Mouse (Mus musculus): Measurements from ENCODE around the gene Mxd3. TPM values are rescaled to one million over a fixed set of nuclear protein-coding genes. Genes with fewer than 3 reads are reported as not detected.

The Mxd3 gene
- polyA plus RNA-seq, 1 experiment, result 2.7 TPM

DNA sequence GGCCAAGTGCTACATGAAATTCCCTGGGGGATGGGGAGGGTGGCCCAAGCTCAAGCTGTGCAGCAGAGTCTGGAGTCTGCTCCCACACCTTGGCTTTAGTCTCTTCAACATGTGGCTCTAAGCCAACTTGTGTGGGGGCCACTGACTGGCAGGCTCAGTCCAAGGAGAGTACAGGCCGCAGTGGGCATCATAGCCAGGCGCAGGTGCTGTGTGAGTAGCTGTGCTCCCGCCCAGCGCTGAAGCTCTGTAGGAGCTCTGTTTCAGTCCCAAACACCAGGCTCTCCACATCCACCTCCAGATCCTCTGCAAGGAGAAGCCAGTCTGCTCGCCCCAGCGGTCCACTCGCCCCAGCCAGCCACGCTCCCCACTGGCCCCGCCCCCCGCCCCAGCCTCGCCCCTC lies 4.0 kb downstream of the Mxd3 start:
- TF ChIP-seq POLR2A (IDR thresholded peaks at IDR 0.05; ENCODE audit: borderline replicate concordance, extremely low read depth, low read depth, low read length), result no peak
- no peak for TF ChIP-seq CTCF (IDR thresholded peaks at IDR 0.05; ENCODE audit: insufficient read depth, low read length)
- H3K4me1 ChIP-seq (ENCODE audit: control insufficient read depth, insufficient read depth, low read length), result peaks cover 17% of the 10 kb centered on the region
- WGBS, result 82% methylated on average over 11 of the region's 11 CpGs
- no peak for DNase-seq
- no peak overlapping the region for H3K4me3 ChIP-seq (replicated peaks; ENCODE audit: extremely low read depth, low read depth, low read length)

DNA sequence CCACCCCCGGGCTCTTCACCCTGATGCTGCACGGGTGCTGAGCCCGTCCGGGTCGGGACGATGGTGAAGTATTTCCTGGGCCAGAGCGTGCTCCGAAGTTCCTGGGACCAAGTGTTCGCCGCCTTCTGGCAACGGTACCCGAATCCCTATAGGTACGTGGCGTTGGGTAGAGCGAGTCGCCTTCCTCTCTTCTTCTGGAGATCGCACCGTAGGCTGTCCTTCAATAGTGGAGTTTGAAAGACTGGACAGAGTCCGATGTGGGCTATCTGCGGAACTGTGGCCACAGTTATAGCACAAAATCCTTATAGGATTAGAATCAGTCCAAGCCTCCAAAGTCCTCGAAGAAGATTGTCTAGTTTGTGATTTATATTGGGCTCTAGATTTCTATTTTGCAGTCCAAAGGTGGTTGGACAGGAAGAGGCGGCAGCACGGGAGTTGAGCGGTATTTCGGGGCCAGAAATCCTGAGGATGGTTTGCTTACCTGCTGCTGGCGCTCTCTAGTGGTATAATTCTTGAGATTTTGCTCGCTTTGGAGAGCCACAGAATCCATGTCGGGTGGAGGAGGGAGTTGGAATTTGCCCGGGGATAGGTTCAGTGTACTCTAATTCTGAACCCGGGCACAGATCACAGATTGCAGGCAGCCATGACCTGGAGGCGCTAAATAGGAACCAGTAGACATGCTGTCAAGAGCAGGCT lies 7.3 kb downstream of the Mxd3 start:
- under 1% methylated on average over 31 of the region's 31 CpGs for WGBS
- TF ChIP-seq CTCF (IDR thresholded peaks at IDR 0.05; ENCODE audit: insufficient read depth, low read length) (0 out of 2 replicates have a peak, but pooled peaks have one; percentile 11), POLR2A (IDR thresholded peaks at IDR 0.05; ENCODE audit: borderline replicate concordance, extremely low read depth, low read depth, low read length) (no peak)
- H3K4me3 ChIP-seq (replicated peaks; ENCODE audit: extremely low read depth, low read depth, low read length), result peak overlapping the region; percentile 92
- DNase-seq, result no peak
- peaks cover 12% of the 10 kb centered on the region for H3K4me1 ChIP-seq (ENCODE audit: control insufficient read depth, insufficient read depth, low read length)

DNA sequence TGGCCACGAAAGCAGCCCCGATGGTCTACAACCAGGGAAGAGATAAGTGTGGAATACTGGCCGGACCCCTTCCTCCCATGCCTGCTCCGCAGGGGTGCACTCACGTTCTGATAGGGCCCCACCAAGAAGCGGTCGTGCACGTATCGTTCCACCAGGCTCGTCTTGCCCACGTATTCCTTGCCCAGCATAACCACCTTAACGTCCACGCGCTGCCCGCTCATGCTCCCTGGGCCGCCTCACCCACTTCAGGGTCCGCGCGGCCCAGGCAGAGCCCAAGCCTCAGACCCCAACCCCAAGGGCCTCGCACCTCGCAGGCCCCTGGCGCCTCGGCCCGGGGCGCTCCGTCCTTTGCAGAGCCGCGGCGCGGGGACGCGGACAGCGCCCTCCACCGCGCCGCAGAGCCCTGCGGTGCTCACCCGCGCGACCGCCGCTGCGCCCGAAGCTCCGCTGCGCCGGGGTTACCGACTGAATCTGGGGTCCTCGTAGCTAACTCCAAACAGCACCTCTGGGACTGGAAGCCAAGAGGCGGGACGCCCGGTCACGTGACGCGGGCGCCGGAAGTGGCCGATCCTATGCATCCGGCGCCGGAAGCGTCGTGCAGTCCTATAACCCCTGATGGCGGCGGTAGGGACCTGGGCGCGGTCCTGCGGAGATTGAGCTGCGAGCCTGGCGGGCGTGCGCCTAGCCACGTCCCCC lies 8.0 kb downstream of the Mxd3 start, which contains the start of gene Rab24:
TSS of gene Rab24 (minus strand) at position 513 of the 696 bp plus-strand sequence.
- WGBS, result under 1% methylated on average over 73 of the region's 73 CpGs
- peak; percentile 74; the same call in 1 of the 2 replicates for TF ChIP-seq POLR2A (IDR thresholded peaks at IDR 0.05; ENCODE audit: borderline replicate concordance, extremely low read depth, low read depth, low read length)
- TF ChIP-seq CTCF (IDR thresholded peaks at IDR 0.05; ENCODE audit: insufficient read depth, low read length), result no peak
- Histone ChIP-seq H3K4me3 (replicated peaks; ENCODE audit: extremely low read depth, low read depth, low read length) (peak within 1 kb of the TSS; percentile 92), H3K4me1 (ENCODE audit: control insufficient read depth, insufficient read depth, low read length) (peaks cover 12% of the 10 kb centered on the region)
- DNase-seq, result peak; percentile 84

DNA sequence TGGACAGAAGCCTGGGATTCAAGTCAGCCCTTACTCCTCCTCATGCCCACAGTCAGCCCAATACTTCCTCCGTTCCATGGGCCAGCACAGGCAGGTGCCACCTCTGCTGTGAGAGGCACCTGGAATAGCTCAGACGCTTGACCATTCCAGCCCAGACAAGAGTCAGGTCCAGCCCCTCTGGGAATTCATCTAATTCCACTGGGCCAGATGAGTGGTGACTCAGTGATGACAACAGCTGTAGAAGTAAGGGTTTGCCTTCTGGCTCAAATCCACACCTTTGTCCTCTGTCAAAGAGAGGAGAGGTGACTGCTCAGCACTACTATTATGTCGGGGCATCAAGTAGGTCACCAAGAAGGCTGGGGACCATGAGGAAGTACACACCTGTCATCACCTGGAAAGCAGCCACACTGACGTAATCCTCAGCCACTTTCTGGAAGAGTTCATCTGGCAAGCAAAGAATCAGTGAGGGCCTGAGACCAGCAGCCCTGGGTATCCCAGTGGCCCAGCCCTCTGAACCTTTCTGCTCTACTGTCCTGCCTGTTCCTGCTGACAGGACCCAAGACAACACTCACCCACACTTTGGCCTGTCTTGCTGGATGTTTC lies 9.6 kb downstream of the Mxd3 start, which contains the start of gene Prelid1:
TSS of gene Prelid1 (plus strand) at position 570 of the 603 bp plus-strand sequence.
- DNase-seq, result peak; percentile 20
- H3K4me3 ChIP-seq (replicated peaks; ENCODE audit: extremely low read depth, low read depth, low read length), result peak within 1 kb of the TSS; percentile 92
- TF ChIP-seq POLR2A (IDR thresholded peaks at IDR 0.05; ENCODE audit: borderline replicate concordance, extremely low read depth, low read depth, low read length) (no peak), CTCF (IDR thresholded peaks at IDR 0.05; ENCODE audit: insufficient read depth, low read length) (no peak)
- H3K4me1 ChIP-seq (ENCODE audit: control insufficient read depth, insufficient read depth, low read length), result peaks cover 12% of the 10 kb centered on the region
- whole genome bisulfite sequencing, result 62% methylated on average over 4 of the region's 4 CpGs

DNA sequence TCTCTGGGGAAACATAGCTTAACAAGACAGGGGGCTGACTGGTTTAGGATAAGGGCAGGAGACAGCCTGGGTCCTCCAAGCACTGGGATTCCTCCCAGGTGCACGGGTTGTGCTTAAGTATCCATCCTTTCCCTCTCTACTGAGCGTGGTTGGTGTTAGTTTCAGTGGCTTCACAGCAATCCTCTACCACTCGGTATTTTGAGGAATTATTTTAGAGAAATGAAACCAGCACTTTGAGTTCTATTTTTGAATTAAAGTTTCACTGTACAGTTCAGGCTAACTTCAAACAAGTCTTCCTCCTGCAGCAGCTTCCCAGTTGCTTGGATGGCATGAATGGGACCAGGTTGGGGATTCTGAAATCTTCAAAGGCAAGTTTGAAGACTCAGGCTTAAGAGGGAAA lies 11.3 kb downstream of the Mxd3 start:
- 65% methylated on average over 3 of the region's 3 CpGs for WGBS
- TF ChIP-seq POLR2A (IDR thresholded peaks at IDR 0.05; ENCODE audit: borderline replicate concordance, extremely low read depth, low read depth, low read length) (no peak), CTCF (IDR thresholded peaks at IDR 0.05; ENCODE audit: insufficient read depth, low read length) (no peak)
- Histone ChIP-seq H3K4me1 (ENCODE audit: control insufficient read depth, insufficient read depth, low read length) (peaks cover 12% of the 10 kb centered on the region), H3K4me3 (replicated peaks; ENCODE audit: extremely low read depth, low read depth, low read length) (no peak overlapping the region)
- no peak for DNase-seq

DNA sequence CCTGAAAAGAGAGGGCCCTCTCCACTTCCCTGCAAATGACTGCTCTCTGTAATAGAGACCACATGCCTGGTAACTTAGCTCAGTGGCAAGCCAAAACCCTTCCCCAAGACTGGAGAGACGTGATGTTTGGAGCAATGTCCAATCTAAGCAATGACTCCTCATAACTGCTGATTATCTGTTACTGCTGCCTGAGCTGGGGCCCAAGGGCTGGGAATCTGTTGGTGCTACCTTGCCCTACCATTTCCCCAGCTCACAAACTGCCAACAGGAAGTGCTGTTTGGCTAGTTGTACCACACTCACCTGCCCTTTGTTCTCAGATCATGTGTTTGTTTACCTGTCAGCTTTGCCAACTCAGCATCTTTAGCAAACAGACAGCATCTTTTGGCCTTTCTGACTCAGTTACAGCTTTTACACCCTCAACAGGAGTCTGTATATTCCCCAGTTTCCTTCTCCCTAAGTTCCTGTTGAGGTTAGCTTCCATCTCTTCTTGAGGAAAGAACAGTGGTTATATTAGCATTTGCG lies 14.7 kb downstream of the Mxd3 start:
- DNase-seq, result no peak
- 77% methylated on average over 2 of the region's 2 CpGs for WGBS
- no peaks in the 10 kb centered on the region; the same call in 1 of the 2 replicates for H3K4me1 ChIP-seq (ENCODE audit: control insufficient read depth, insufficient read depth, low read length)
- no peak overlapping the region for H3K4me3 ChIP-seq (replicated peaks; ENCODE audit: extremely low read depth, low read depth, low read length)
- TF ChIP-seq CTCF (IDR thresholded peaks at IDR 0.05; ENCODE audit: insufficient read depth, low read length) (no peak), POLR2A (IDR thresholded peaks at IDR 0.05; ENCODE audit: borderline replicate concordance, extremely low read depth, low read depth, low read length) (no peak)

DNA sequence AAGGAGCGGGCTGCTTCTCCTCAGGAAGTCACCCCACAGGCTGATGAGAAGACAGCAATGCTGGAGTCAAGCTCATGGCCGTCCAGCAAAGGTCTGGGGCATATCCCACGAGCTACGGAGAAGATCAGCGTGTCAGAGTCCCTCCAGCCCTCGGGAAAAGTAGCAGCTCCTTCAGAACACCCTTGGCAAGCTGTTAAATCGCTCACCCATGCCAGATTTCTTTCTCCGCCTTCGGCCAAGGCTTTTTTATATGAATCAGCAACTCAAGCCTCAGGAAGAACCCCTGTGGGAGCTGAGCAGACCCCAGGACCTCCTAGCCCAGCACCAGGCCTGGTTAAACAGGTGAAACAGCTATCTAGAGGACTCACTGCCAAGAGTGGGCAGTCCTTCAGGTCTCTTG lies 16.6 kb downstream of the Mxd3 start:
- 77% methylated on average over 9 of the region's 9 CpGs for WGBS
- no peak for DNase-seq
- Histone ChIP-seq H3K4me3 (replicated peaks; ENCODE audit: extremely low read depth, low read depth, low read length) (no peak overlapping the region), H3K4me1 (ENCODE audit: control insufficient read depth, insufficient read depth, low read length) (no peaks in the 10 kb centered on the region; the same call in 1 of the 2 replicates)
- TF ChIP-seq POLR2A (IDR thresholded peaks at IDR 0.05; ENCODE audit: borderline replicate concordance, extremely low read depth, low read depth, low read length) (no peak), CTCF (IDR thresholded peaks at IDR 0.05; ENCODE audit: insufficient read depth, low read length) (no peak)

DNA sequence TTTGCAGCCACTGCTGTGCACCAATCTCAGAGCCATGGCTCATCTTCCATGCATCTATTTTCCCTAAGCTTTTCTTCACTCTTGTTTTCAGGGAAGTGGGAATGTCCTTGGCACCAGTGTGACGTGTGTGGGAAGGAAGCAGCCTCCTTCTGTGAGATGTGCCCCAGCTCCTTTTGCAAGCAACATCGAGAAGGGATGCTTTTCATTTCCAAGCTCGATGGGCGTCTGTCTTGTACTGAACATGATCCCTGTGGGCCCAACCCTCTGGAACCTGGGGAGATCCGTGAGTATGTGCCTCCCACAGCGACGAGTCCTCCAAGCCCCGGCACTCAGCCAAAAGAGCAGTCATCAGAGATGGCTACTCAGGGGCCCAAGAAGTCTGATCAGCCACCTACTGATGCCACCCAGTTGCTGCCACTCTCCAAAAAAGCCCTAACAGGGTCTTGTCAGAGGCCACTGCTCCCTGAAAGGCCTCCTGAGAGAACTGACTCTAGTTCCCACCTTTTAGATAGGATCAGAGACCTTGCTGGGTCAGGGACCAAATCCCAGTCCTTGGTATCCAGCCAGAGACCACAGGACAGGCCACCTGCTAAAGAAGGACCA lies 17.5 kb downstream of the Mxd3 start:
- TF ChIP-seq POLR2A (IDR thresholded peaks at IDR 0.05; ENCODE audit: borderline replicate concordance, extremely low read depth, low read depth, low read length) (no peak), CTCF (IDR thresholded peaks at IDR 0.05; ENCODE audit: insufficient read depth, low read length) (no peak)
- DNase-seq, result no peak
- Histone ChIP-seq H3K4me3 (replicated peaks; ENCODE audit: extremely low read depth, low read depth, low read length) (no peak overlapping the region), H3K4me1 (ENCODE audit: control insufficient read depth, insufficient read depth, low read length) (no peaks in the 10 kb centered on the region; the same call in 1 of the 2 replicates)
- WGBS, result 89% methylated on average over 8 of the region's 8 CpGs

DNA sequence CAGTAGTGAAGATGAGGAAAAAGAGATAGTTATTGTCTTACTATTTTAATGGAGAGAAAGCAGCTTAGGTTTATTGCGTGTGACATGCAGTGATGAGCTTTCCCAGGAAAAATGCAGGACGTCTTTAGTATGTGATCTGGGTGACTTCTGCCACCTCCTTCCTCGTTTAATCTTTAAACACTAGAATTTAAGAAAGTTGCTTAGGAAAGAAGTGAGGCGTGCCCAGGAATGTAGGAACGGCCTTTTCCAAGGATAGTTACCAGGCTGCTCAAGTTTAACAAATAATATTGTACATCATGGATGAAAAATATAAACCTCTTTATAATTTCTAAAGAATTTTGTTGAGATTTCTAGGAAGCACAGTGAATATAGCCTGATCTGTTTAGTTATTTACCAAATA lies 28.7 kb downstream of the Mxd3 start:
- TF ChIP-seq CTCF (IDR thresholded peaks at IDR 0.05; ENCODE audit: insufficient read depth, low read length) (no peak), POLR2A (IDR thresholded peaks at IDR 0.05; ENCODE audit: borderline replicate concordance, extremely low read depth, low read depth, low read length) (no peak)
- H3K4me3 ChIP-seq (replicated peaks; ENCODE audit: extremely low read depth, low read depth, low read length), result no peak overlapping the region
- DNase-seq, result no peak
- no peaks in the 10 kb centered on the region for H3K4me1 ChIP-seq (ENCODE audit: control insufficient read depth, insufficient read depth, low read length)
- 72% methylated on average over 5 of the region's 5 CpGs for WGBS

Measured in lung, adult 2 months (tissue).